Mouse (Mus musculus) thymus, adult 18-20 months (tissue): ENCODE data around the gene Ephb2.

Experiments
- DNase-seq, 2 experiments: peaks; one replicate each; pipeline ENCODE4 v3.0.0; 2022; ENCODE audit warnings: mixed read lengths in 2 of 2

The Ephb2 gene

DNA sequence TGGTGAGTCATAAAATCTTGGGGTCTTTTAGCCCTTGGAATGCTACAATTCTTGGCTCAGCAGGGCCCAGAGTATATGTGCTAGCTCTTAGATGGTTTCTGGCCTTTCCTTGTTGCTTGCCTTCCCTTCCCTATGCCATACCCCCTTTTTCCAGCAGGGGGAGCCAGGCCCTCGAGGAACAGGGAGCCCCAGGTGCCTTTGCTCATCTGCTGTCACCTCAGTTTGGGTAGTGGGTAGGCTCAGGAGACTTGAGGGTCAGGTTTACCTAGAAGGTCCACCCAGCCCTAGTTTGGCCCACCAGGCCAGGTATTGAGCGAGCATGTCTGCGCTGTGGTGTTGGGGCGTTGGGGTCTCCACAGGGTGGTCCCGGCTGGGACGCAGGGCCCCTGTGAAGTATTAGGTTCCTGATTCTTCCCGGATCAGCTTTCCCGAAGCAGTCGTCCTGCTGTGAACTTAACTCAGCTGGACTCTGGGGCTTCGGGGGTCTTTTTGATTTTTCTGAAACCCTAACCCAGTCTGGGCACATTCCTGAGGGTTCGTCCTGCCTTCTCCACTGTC, 186.8 kb downstream of the Ephb2 start:
- DNase-seq, result peak; percentile 30 to 40

DNA sequence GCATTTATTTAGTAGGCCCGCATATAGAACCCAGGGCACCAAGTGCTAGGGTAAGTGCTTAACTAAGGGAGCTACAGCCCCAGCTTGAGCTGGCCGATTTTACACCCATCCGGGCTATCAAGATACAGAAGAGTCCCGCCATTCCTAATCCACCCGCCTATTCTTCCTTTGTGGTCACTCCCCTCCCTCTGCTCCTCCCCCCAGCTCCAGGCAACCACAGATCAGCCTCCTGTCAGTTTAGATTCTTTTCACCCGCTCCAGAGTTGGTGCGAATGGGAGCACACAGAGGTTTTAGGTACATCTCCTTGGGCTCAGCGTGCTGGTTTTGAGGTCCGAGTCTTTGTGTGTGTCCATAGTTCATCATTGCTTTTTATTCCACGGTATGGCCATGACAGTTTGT, 196.9 kb downstream of the Ephb2 start:
- DNase-seq, result no peak

DNA sequence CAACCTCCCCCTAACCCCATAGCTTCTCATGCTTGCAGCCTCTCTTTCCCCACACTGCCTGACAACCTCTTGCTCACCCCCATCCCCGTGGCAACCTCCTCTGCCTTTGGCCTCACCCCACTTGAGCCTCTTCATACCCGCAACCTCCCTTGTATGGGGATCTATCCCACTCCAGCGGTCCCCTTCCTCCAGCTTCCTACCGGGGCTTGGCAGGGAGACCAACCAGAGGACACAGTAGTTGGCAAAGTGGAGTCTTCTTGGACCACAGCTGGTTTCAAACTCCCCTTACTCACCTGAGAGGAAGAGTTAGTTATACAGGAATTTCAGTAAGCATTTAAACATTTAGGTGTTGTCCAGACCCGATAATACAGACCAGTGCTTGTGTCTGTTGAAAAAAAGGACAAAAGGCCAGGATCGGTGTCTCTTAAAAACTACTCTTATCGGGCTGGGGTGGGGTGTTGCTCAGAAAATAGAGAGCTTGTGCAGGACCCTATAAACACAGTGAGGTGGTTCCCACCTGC, 197.5 kb downstream of the Ephb2 start:
- no peak for DNase-seq

DNA sequence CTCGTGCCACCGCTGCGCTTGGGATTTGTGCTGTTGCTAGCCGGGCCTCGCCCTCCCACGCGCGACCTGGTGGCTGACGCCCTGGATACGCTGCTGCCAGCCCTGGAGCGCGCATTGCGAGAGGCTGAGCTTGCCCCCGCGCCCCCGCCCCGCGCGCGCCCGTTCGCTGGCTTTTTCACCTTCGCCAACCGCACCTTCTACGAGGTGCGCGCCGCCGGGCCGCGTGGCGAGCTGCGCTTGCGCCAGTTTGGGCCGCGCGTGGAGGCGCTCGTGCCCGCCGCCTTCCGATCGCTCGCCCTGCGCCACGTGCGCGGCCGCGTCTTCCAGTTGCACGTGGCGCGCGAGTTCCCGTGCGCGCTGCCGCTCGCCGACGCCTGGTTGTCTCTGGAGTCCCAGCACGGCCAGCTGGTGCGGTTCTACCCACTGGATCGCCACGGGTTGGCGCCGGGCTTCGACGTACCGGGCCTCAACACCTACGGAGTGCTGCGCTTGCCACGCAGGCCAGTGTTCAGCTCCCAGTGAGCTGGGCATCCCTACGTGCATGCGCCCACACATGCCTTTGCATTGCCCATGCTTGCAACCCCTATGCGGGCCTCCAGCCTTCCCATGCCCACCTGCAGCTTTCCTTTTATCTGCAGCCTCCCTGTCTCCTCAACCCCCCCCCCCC, 198.1 kb downstream of the Ephb2 start:
- DNase-seq, result no peak

DNA sequence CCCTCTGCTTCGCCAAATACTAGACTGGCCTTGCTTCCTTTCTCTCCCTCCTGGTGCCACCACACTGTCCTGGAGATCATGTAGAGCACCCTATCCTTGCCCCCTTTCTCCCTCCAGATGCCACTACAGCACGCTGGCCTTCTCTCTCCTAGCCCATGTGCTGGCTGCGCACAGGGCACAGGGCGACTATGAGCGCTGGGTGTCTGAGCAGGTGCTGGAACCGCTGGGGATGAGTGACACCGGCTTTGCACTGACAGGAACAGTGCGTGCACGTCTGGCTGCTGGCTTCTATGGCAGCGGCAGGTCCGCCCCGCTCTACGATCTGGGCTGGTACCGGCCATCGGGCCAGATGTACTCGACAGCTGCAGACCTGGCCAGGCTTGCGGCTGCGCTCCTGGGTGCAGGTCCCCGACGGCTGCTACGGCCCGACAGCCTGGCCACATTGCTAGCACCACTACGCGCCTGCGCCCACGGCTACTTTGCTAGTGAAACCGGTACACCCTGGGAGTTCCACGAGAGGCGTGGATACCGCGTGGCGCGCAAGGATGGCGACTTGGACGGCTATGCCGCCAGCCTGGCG, 198.7 kb downstream of the Ephb2 start:
- DNase-seq, result no peak

DNA sequence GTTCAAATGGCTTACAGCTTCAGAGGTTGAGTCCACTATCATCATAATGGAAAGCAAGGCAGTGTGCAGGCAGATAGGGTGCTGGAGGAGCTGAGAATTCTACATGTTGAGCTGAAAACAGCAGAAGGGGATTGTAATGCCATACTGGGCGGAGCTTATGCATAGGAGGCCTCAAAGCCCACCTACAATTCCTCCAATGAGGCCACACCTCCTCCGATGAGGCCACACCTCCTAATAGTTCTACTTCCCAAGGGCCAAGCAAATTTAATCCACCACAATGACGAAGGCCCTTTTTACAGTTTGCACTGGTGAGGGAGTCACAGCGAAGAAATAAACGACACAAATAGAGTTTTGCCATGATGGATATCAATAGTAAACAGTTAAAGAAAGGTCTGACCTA, 199.3 kb downstream of the Ephb2 start:
- DNase-seq, result no peak

DNA sequence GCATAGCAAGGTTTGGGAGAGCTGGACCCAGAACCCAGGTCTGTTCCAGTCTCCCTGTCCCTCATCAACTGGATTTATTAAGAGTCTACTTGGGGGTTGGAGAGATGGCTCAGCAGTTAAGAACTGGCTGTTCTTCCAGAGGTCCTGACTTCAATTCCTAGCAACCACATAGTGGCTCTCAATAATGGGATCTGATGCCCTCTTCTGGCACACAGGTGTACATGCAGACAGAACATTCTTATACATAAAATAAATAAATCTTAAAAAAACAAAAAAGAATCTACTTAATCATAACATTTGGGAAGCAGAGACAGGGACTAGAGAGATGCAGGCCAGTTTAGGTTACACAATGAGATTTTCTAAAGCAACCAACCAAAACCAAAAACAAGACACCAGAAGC, 199.8 kb downstream of the Ephb2 start:
- DNase-seq, result no peak

DNA sequence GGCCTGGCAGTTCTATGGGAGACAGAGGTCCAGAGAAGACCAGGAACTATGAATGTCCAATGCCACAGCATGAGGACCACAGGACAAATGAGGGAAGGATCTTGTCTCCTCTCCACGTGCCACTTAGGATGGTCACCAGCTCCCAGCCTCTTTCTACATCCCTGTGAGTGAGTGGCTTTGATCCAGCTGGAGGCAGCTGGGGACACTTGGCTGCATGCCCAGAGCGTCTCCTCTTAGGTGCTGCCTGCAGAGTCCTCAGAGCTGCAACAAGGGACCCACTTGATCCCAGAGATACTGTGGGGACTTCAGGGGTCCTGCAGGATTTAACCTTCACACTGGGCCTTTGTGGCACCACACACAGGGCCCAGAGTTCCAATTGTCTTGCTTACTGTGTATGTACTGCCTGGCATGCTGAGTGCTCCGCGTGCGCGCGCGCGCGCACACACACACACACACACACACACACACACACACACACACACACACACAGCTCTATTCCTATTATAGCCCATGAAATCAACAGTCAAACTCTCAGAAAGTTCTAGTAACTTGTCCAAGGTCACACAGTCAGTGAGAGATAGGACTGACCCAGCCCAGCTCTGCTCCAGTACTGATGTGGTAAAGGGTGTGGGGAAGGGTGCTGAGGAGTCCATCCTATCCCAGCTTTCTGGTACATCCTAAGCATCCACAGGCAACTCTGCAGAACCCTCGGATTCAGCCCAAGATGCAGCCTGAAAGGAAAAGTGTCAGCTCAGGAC, 204.4 kb downstream of the Ephb2 start:
- DNase-seq, result no peak

DNA sequence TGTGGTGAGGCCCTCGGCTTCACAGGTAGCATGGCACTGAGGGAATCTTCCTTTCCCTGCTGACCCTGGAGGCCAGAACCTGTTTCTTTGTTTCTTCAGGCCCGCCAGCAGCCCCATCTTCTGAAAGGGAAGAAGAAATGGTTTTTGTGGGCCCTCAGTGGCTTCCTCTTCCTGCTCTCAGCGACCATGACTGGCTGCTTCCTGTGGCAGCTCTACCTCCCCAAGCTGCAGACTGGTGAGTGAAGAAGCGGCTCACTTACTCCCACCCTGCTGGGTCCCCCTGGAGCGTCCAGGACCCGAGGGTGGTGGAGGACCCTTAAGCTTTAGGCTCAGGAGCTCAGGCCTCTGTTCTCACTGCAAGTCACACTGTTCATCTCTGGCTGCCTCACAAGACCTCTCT, 209.2 kb downstream of the Ephb2 start:
- DNase-seq, result no peak

DNA sequence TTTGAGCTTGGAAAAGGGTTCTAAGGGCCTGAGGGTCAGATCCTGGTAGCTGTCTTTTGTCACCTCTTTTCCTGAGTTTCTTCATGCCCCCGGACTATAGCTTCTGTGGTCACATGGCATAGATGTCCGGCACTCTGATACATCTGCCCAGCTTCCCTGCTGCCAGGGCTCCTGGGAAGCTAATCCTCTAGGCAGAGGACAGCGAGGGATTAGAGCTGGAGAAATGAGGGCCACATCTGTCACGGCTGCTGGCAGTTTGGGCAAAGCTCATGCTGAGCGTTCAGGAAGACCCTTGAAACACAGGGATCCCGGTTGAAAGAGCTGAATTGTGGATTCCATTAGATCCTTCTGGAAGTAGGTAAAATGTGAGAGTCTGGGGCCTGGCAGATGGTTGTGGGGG, 213.4 kb downstream of the Ephb2 start, which contains the start of gene Lactbl1:
TSS of gene Lactbl1 (plus strand) at position 234 of the 400 bp plus-strand sequence.
- DNase-seq, result no peak

DNA sequence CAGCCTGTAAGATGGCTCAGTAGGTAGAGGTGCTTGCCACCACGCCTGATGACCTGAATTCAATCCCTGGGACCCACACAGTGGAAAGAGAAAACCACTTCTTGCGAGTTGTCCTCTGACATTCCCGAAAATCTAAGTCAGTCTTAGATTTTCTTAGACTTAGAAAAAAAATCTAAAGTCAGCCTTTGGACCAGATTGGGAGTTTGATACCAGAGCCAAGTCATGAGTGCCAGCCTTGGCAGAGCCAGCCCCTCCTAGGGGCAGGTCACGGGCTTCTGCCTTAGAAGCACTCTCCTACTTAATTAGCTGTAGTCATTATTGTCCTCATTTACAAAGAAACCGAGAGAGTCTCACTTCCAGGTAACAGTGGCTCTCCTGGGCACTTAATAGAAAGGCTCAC, 213.8 kb downstream of the Ephb2 start:
- no peak for DNase-seq

DNA sequence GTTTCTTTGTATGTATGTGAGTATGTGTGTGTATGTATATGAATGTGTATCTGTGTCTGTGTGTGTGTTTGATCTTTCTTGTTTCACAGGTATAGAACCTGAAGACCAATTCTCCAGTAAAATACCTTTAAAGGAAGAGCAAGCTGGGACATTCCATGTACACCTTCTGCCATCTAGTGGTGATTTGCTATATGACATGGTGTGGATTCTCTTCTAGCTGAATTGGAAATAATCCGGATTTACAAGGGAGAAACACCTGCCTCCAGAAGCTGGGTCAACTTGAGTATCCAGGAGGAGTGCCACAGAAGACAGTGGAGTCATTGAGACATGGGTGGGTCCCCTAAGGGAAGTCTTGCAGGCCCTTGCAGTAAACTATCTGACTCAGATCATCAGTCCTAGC, 214.5 kb downstream of the Ephb2 start:
- no peak for DNase-seq

DNA sequence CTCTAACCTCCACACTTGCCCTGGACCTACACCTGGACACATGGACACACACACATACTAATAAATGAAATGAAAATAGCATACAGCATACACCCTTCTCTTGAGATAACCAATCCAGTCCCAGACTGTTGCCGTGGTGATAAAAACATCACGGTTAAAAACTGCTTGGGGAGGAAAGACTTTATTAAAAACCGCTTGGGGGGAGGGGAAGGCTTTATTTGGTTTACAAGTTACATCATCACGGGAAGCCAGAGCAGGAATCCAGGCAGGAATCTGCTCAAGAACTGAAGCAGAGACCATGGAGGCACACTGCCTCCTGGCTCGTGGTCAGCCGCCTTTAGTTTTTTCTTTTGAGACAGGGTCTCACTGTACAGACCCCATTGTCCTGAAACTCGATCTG, 222.1 kb downstream of the Ephb2 start:
- DNase-seq, result no peak

DNA sequence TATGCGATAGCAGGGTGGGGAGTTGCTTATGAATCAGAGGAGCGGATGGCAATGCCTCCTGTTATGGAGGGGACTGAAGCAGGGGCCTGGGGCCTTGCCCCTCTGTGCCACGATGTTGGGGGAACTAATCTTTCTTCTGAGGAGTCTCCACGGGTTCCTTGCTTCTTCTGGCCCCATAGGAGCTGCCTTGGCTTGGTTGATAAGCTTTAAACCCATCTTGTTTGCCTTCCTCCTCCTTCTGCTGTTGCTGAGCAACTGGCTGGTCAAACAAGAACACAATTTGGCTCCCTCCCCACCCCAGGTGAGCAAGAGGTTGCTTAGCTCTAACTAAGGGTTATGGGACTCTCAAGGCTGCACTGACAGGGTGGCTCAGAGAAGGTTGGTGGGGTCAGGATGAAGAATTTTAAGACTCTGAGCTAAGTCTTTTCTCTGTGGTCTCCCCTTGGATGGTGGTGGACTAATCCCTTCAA, 225.4 kb downstream of the Ephb2 start, which contains the start of gene Tex46:
TSS of gene Tex46 (plus strand) at position 51 of the 470 bp plus-strand sequence.
- no peak for DNase-seq

DNA sequence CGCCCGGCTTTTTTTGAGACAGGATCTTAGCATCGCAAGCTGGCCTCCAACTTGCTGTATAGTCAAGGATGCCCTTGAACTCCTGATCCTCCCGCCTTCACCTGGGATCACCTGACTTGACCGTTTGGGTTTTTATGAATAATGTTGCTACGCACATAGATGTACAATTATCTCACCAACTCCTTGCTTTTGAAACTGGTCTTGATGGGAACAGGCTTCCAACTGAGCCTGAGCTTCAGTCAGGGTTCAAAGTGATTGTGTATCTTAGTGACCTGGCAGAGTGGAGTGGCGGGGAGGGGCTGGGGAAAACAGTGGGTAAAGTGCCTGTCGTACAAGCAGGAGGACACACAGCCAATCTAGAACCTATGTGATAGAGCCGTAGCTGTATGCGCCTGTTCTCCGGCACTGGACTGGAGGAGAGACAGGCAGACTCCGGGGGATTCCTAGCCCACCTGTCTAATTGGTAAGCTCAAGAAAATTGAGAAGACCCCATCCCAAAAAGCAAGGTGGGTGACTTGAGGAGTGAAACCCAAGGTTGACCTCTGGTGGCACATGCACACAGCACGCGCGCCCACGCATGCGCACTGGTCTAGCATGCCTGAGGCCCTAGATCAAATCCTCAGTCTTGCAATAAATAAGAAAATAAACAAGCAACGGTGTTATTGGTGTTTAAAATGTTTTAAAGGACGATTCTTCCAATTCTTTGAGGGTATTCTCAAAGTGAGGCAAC, 229.9 kb downstream of the Ephb2 start:
- DNase-seq, result no peak

DNA sequence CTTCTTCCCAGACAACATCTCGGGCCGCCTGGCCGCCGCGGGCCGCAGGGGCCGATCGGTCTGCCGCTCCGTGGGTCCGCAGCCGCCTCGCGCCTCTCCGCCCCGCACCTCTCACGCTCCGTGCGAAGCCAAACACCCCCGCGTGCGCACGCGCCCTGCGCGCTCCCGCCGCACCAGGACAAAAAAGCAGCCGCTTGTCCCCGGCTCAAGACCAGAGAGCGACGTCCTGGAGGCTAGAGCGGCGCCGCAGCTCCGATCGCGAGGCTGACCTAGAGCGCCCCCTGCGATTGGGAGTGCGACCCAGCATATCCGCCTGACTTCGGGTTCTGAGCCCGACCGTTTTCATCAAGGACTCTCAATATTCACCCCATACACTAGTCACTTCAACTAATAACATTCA, 233.2 kb downstream of the Ephb2 start, which contains the start of gene Kdm1a:
TSS of gene Kdm1a (minus strand) at position 156 of the 400 bp plus-strand sequence.
- DNase-seq, result peak; percentile 85 to 86

DNA sequence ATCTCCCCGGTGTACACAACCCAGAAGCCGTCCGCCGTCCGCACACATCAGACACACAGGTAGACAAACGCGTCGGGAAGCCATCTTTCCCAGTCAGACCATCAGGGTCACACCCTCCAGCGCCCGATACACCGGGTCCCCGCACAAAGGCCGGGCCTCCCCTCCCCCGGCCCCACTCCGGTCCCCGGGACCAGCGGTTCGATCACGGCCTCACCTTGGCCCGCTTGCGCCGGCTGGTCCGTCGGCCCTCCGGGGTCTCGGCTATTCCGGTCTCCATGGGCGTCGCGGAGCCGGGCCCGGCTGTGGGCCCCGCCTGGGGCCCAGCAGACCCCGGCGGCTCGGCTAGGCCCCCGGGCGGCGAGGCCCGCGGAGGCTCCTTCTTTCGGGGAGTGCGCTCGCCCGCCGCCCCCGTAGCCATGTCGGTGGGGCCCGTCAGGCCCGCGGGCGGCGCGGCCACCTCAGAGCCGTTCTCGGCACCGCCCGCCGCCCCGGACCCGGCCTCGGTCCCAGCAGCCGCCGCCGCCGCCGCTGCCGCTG, 233.7 kb downstream of the Ephb2 start:
- DNase-seq, result peak; percentile 20 to 41

DNA sequence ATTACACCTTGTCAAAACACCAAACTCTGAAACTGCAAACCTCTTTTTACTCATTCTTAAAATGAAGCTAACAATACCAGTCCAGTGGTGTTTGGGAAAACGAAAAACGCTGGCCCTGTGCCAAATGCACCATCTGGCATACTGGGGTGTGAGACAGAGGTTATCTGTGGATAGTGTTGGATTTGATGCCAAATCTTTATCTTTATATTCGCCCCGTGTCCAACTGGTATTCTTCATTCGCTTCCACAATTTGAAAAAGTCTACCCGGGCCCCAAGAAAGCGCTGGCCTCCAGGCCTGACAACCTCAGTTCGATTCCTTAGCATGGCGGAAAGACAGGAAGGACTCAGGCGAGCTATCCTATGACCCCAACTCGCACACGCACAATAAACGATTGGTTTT, 234.3 kb downstream of the Ephb2 start:
- DNase-seq, result no peak

DNA sequence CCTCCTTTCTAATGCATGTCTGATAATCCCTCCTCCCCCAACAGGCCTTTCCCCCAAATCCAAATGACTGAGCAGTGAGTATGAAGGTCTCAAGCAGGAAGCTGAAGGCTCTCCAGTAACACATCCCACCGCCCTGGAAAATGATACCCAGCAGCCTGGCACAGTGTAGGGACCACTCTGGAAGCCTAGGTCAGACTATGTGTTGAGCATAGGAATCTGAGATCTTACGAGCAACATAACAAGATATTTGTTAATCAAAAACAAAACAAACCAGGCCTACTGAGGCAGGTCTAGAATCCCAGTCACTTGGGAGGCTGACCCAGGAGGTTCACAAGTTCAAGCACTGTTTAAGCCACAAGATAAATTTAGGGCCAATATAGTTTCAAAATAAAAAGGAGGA, 235.3 kb downstream of the Ephb2 start:
- DNase-seq, result no peak

DNA sequence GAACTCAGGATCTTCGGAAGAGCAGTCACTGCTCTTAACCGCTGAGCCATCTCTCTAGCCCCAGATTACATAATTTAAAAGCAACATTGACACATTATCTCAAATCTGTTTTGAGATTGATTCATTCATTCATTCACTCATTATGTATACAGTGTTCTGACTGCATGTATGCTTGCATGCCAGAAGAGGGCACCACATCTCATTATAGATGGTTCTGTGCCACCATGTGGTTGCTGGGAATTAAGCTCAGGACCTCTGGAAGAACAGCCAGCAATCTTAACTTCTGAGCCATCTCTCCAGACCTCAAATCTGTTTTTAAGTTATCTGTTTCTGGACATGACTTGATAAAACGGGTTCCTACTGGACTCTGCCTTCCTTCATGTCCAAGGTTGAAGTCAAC, 235.9 kb downstream of the Ephb2 start:
- DNase-seq, result no peak

DNA sequence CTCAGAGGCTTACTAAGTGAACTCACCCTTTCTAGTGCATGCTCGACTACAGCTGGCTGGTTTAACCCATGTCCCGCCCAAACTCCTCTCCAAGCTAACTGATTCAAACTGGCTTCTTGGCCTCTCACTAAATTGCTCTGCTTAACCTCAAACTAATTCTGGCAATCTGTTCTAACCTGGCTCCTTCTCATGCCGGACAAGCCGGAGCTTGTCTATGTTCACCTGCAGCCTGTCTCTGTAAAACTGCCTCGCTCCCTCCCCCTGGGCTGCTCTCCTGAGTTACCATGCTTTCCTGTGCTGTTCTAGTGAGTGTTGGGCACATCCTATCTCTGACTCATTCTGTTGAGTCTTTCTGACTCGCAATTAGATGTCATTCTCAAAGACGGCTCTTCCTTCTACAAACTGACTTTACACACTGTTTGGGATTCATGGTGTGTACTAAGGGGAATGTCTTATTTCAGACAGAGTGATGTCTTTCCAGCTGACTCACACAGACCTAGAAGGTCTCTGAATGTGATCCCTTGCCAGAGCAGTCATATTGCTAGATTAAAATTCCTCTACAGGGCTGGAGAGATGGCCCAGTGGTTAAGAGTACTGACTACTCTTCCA, 237.4 kb downstream of the Ephb2 start:
- DNase-seq, result no peak
